Mouse (Mus musculus): ENCODE measurements at regions not wholly inside any gene's neighbourhood (a gene's known extent, or its start where the extent isn't known, plus 50 kb on each side); places are given as distances from the start of the nearest gene placed in this dataset.

DNA sequence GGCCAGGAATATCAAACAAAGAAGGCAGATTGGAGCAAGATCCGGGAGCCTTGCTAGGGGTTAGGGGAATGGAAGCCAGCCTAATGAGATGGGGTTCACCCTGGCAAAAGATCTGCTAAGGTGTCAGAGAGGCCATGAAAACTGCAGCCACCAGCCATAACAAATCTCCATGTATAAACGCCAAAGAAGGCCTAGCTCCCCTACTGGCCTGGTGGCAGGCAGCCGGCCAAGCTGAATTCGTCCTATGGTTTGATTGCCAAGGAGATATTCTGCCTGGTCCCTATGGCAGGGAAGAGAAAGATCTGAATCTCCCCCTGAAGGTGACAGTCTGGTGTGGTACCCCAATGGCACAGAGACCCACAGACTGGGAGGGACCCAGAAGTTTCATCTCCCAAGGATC lies 104.8 kb upstream of the E030018B13Rik start:
- ATAC-seq, result no peak
- no peaks in the 10 kb centered on the region for H3K36me3 ChIP-seq
- H3K4me2 ChIP-seq (replicated peaks), result no peak overlapping the region
- WGBS, result 92% methylated on average over 4 of the region's 4 CpGs
- no peaks in the 10 kb centered on the region for H3K27me3 ChIP-seq
- no peak overlapping the region for H3K9ac ChIP-seq (replicated peaks)
- no peak overlapping the region for H3K4me3 ChIP-seq (replicated peaks)
- no peak overlapping the region for H3K27ac ChIP-seq
- H3K9me3 ChIP-seq, result no peaks in the 10 kb centered on the region
- no peaks in the 10 kb centered on the region for H3K4me1 ChIP-seq (replicated peaks)

DNA sequence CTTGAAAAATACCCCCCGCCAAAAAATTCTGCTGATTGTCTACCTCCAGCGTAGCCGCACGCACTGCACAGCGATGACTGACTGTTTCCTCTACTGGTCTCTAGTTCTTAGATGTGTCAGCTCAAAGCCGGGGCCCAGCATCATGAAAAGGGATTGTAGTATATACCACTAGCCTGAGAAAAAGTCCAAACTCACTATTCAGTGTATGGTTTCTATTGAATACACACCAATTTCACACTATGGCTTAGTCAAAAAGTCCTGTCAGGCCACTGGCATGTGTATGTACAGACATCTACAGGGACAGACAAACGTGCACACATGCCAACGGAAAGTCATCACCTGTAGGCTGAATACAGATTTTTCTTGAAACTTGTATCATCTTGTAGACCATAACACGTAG lies 101.1 kb upstream of the E030018B13Rik start:
- H3K4me1 ChIP-seq (replicated peaks), result no peaks in the 10 kb centered on the region
- ATAC-seq, result no peak
- WGBS, result 89% methylated on average over 9 of the region's 9 CpGs

GRCm38 (mm10) chr7:63816056-63816941 lies 100.4 kb upstream of the E030018B13Rik start:
- WGBS, result 86% methylated on average over 10 of the region's 10 CpGs
- Histone ChIP-seq H3K9ac (replicated peaks) (no peak overlapping the region), H3K4me3 (replicated peaks) (no peak overlapping the region), H3K27ac (no peak overlapping the region), H3K27me3 (no peaks in the 10 kb centered on the region), H3K9me3 (no peaks in the 10 kb centered on the region), H3K36me3 (no peaks in the 10 kb centered on the region), H3K4me1 (replicated peaks) (no peaks in the 10 kb centered on the region), H3K4me2 (replicated peaks) (no peak overlapping the region)
- 0 out of 2 replicates have a peak, but pooled peaks have one; percentile 4 for ATAC-seq

More for the DNA sequence above, 101.1 kb upstream of the E030018B13Rik start:
- no peak overlapping the region for H3K27ac ChIP-seq
- H3K9ac ChIP-seq (replicated peaks), result no peak overlapping the region
- no peaks in the 10 kb centered on the region for H3K9me3 ChIP-seq
- H3K36me3 ChIP-seq, result no peaks in the 10 kb centered on the region
- H3K27me3 ChIP-seq, result no peaks in the 10 kb centered on the region
- no peak overlapping the region for H3K4me3 ChIP-seq (replicated peaks)
- no peak overlapping the region for H3K4me2 ChIP-seq (replicated peaks)

GRCm38 (mm10) chr7:63817476-63817875 lies 99.2 kb upstream of the E030018B13Rik start:
- Histone ChIP-seq H3K27me3 (no peaks in the 10 kb centered on the region), H3K36me3 (no peaks in the 10 kb centered on the region), H3K27ac (no peak overlapping the region), H3K4me3 (replicated peaks) (no peak overlapping the region), H3K9ac (replicated peaks) (no peak overlapping the region), H3K4me1 (replicated peaks) (no peaks in the 10 kb centered on the region), H3K9me3 (no peaks in the 10 kb centered on the region), H3K4me2 (replicated peaks) (no peak overlapping the region)
- 82% methylated on average over 1 of the region's 1 CpGs for WGBS
- ATAC-seq, result no peak

DNA sequence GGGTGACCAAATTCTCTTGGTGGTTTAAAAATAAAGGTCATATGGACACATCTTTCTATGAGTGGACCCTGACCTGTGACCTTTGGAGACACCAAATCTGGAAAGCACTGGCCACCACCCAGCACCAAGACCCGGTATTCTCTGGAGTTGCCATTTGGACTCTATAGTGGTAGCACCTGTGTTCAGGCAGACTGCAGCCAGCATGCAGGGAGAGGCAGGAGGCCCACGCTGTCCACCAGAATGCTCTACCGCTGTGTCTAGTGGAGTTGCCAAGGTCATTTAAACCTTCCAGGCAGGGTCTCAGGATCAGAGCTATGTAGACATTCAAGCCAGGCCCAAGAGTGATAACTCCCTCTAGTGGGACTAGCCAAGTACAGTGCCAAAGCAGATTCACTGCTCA lies 98.6 kb upstream of the E030018B13Rik start:
- WGBS, result 92% methylated on average over 3 of the region's 3 CpGs
- H3K9ac ChIP-seq (replicated peaks), result no peak overlapping the region

GRCm38 (mm10) chr7:63820286-63820685 lies 96.4 kb upstream of the E030018B13Rik start:
- WGBS, result 54% methylated on average over 1 of the region's 1 CpGs
- no peak overlapping the region for H3K9ac ChIP-seq (replicated peaks)
- no peak overlapping the region for H3K4me3 ChIP-seq (replicated peaks)
- H3K4me1 ChIP-seq (replicated peaks), result no peaks in the 10 kb centered on the region
- no peaks in the 10 kb centered on the region for H3K27me3 ChIP-seq
- no peak overlapping the region for H3K4me2 ChIP-seq (replicated peaks)
- H3K27ac ChIP-seq, result no peak overlapping the region
- ATAC-seq, result no peak
- H3K9me3 ChIP-seq, result no peaks in the 10 kb centered on the region
- H3K36me3 ChIP-seq, result no peaks in the 10 kb centered on the region

More for the DNA sequence above, 98.6 kb upstream of the E030018B13Rik start:
- H3K27me3 ChIP-seq, result no peaks in the 10 kb centered on the region
- 0 out of 2 replicates have a peak, but pooled peaks have one; percentile 24 for ATAC-seq
- H3K4me1 ChIP-seq (replicated peaks), result no peaks in the 10 kb centered on the region
- H3K4me3 ChIP-seq (replicated peaks), result no peak overlapping the region
- H3K27ac ChIP-seq, result no peak overlapping the region
- H3K36me3 ChIP-seq, result no peaks in the 10 kb centered on the region
- H3K4me2 ChIP-seq (replicated peaks), result no peak overlapping the region
- H3K9me3 ChIP-seq, result no peaks in the 10 kb centered on the region

- no peaks in the 10 kb centered on the region for H3K9me3 ChIP-seq
- WGBS, result 84% methylated on average over 2 of the region's 2 CpGs
Observed at GRCm38 (mm10) chr7:63822001-63822400, 94.7 kb upstream of the E030018B13Rik start.

GRCm38 (mm10) chr7:63824009-63824408 lies 92.6 kb upstream of the E030018B13Rik start:
- Histone ChIP-seq H3K9me3 (no peaks in the 10 kb centered on the region), H3K27ac (no peak overlapping the region), H3K4me2 (replicated peaks) (no peak overlapping the region), H3K27me3 (no peaks in the 10 kb centered on the region), H3K9ac (replicated peaks) (no peak overlapping the region), H3K4me3 (replicated peaks) (no peak overlapping the region), H3K36me3 (no peaks in the 10 kb centered on the region), H3K4me1 (replicated peaks) (no peaks in the 10 kb centered on the region)
- no peak for ATAC-seq
- 76% methylated on average over 7 of the region's 7 CpGs for WGBS

More at GRCm38 (mm10) chr7:63822001-63822400, 94.7 kb upstream of the E030018B13Rik start:
- Histone ChIP-seq H3K9ac (replicated peaks) (no peak overlapping the region), H3K36me3 (no peaks in the 10 kb centered on the region), H3K27ac (no peak overlapping the region), H3K27me3 (no peaks in the 10 kb centered on the region), H3K4me3 (replicated peaks) (no peak overlapping the region), H3K4me1 (replicated peaks) (no peaks in the 10 kb centered on the region), H3K4me2 (replicated peaks) (no peak overlapping the region)
- no peak for ATAC-seq

- ATAC-seq, result no peak
- Histone ChIP-seq H3K27me3 (no peaks in the 10 kb centered on the region), H3K4me3 (replicated peaks) (no peak overlapping the region), H3K4me1 (replicated peaks) (no peaks in the 10 kb centered on the region), H3K9me3 (no peaks in the 10 kb centered on the region), H3K36me3 (no peaks in the 10 kb centered on the region), H3K27ac (no peak overlapping the region), H3K9ac (replicated peaks) (no peak overlapping the region), H3K4me2 (replicated peaks) (no peak overlapping the region)
- WGBS, result 90% methylated on average over 9 of the region's 9 CpGs
Observed at GRCm38 (mm10) chr7:63829362-63829920, 87.2 kb upstream of the E030018B13Rik start.

DNA sequence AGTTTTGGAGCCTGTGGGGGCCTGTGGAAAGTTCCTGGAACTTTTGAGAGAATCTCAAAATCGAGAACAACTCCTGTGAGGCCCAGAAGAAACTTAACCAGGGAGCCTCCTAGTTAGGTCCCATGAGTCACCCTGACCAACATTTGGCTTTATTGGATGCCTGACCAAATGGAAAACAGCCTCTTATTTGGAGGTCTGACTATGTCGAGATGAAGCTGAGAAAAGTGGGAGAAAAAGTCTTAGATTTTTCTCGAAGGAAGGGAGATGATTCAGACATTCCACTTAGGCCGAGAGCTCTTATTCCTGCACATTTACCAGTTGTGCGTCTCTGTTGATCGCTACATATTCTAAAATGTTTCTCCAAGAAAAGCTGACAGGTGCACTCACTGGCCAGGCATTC lies 83.0 kb upstream of the E030018B13Rik start:
- Histone ChIP-seq H3K36me3 (no peaks in the 10 kb centered on the region), H3K4me3 (replicated peaks) (no peak overlapping the region), H3K27me3 (no peaks in the 10 kb centered on the region), H3K27ac (no peak overlapping the region), H3K9ac (replicated peaks) (no peak overlapping the region), H3K4me1 (replicated peaks) (no peaks in the 10 kb centered on the region), H3K4me2 (replicated peaks) (no peak overlapping the region), H3K9me3 (no peaks in the 10 kb centered on the region)
- 85% methylated on average over 6 of the region's 6 CpGs for WGBS
- no peak for ATAC-seq

DNA sequence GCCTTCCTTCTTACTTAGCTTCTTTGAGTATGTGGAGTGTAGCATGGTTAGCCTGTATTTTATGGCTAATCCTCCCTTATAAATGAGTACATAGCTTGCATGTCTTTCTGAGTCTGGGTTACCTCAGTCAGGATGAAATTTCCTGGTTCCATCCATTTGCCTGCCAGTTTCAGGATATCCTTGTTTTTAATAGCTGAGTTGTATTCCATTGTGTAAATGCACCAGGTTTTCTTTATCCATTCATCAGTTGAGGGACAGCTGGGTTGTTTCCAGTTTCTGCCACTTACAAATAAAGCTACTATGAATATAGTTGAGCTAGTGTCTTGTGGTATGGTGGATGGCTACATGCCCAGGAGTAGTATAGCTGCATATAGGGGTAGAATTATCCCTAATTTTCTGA lies 80.7 kb upstream of the E030018B13Rik start:
- Histone ChIP-seq H3K9ac (replicated peaks) (no peak overlapping the region), H3K36me3 (no peaks in the 10 kb centered on the region), H3K27ac (no peak overlapping the region), H3K4me3 (replicated peaks) (no peak overlapping the region), H3K9me3 (no peaks in the 10 kb centered on the region), H3K4me1 (replicated peaks) (no peaks in the 10 kb centered on the region), H3K27me3 (no peaks in the 10 kb centered on the region), H3K4me2 (replicated peaks) (no peak overlapping the region)
- ATAC-seq, result no peak

All from midbrain, embryonic 13.5 days (tissue).